Mouse (Mus musculus) A20 (cell line): ENCODE results near the gene Gm20831.
"Not testable (repeated sequence)": the region's sequence is repeated elsewhere in the genome, so short reads cannot be mapped to it uniquely, and the experiment has no call there.

Source experiments
- DNase-seq: peaks from one replicate; pipeline ENCODE4 v3.0.0-alpha.2; 2011; ENCODE audit warnings: low read depth, low spot score

Gene Gm20831

GRCm38 (mm10) chrY:17874441-17874840 lies at the start of gene Gm20831, which contains the start of gene Gm20772:
TSS of gene Gm20831 (plus strand) at chrY:17874741.
TSS of gene Gm20772 (plus strand) at chrY:17874741.
- DNase-seq, result not testable (repeated sequence)

GRCm38 (mm10) chrY:17846166-17846565 lies 28.4 kb upstream of the Gm20831 start, which contains the start of gene Gm21904:
TSS of gene Gm21904 (minus strand) at chrY:17846266.
- not testable (repeated sequence) for DNase-seq

- not testable (repeated sequence) for DNase-seq
Observed at GRCm38 (mm10) chrY:17937230-17937629, 62.7 kb downstream of the Gm20831 start, which contains the start of gene Srsy. TSS of gene Srsy (minus strand) at chrY:17937330.
